Mouse (Mus musculus) Patski (cell line): ENCODE measurements at regions not wholly inside any gene's neighbourhood (a gene's known extent, or its start where the extent isn't known, plus 50 kb on each side); places are given as distances from the start of the nearest gene placed in this dataset.

ENCODE experiments used
- ATAC-seq: fragments of 100-300 bp; one replicate; pipeline ENCODE4 v1.8.0; 2021
- CTCF ChIA-PET: fragments of 350-600 bp; sonication (Branson Sonifier 250); formaldehyde crosslinking; loops from one replicate; lab custom pipeline; 2022; ENCODE audit warnings: inconsistent platforms; lab: Charles Lee
- POLR2A ChIA-PET: fragments of 350-600 bp; sonication (Branson Sonifier 250); formaldehyde crosslinking; loops from one replicate; lab custom pipeline; 2022; ENCODE audit warnings: antibody characterized with exemption, inconsistent platforms; lab: Charles Lee
- DNase-seq: peaks from one replicate; pipeline ENCODE4 v3.0.0-alpha.2; 2011; ENCODE audit warnings: low read depth, low spot score
- H3K27me3 ChIP-seq: fragments of 371-371 bp; one replicate; pipeline ENCODE4 v1.5.1; 2021
- CTCF ChIP-seq: fragments of 100-300 bp; IDR thresholded peaks from one replicate; pipeline ENCODE4 v1.5.1; 2021
- in situ Hi-C: fragments of 300-500 bp; cut with MboI; formaldehyde crosslinking; loops from 3 replicates; pipeline ENCODE4 v1.11.1; 2018; ENCODE audit warnings: low pct_unique_long_range_greater_than_20kb, mixed read lengths

GRCm38 (mm10) chr5:39847187-39847586 lies 91.9 kb upstream of the Hs3st1 start:
- no peaks in the 10 kb centered on the region for H3K27me3 ChIP-seq
- ATAC-seq (no peak), DNase-seq (no peak)
- CTCF ChIA-PET = no interaction called here
- TF ChIP-seq CTCF = no peak
- POLR2A ChIA-PET = no interaction called here
- in situ Hi-C loops = no loop called here

- TF ChIP-seq CTCF = no peak
- CTCF ChIA-PET = no interaction called here
- no peak for ATAC-seq
- no peaks in the 10 kb centered on the region for H3K27me3 ChIP-seq
- DNase-seq = no peak
- POLR2A ChIA-PET = no interaction called here
- in situ Hi-C loops = no loop called here
These were observed 85.9 kb upstream of the Hs3st1 start for GRCm38 (mm10) chr5:39841186-39841585.

- no peak for DNase-seq
- ChIA-PET CTCF (no interaction called here), POLR2A (no interaction called here)
These were observed 85.3 kb upstream of the Hs3st1 start for GRCm38 (mm10) chr5:39840576-39840975.

DNA sequence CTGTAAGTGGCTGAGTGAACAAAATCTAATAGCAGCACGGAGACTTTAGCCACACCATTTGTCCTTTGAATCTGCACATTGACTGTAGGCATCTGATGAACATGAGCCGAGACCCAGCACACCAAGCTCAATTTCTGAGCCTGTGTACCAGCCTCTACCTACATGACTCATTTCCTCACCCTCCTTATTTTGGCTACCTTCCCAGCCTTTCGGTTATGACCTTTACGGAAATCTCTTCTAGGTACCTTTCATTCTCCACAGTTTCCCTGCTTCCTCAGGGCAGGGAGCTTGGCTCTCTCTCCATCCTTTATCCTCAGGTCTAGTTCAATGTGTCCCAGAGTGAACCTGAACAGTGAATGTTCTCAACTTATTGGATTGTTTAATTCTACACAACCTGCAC lies 77.3 kb upstream of the Hs3st1 start:
- in situ Hi-C loops = no loop called here
- TF ChIP-seq CTCF = no peak
- ChIA-PET POLR2A (no interaction called here), CTCF (no interaction called here)
- no peak for ATAC-seq
- no peaks in the 10 kb centered on the region for H3K27me3 ChIP-seq
- DNase-seq = peak; percentile 4

More at GRCm38 (mm10) chr5:39840576-39840975, 85.3 kb upstream of the Hs3st1 start:
- in situ Hi-C loops = no loop called here
- no peak for TF ChIP-seq CTCF
- no peaks in the 10 kb centered on the region for H3K27me3 ChIP-seq
- no peak for ATAC-seq

DNA sequence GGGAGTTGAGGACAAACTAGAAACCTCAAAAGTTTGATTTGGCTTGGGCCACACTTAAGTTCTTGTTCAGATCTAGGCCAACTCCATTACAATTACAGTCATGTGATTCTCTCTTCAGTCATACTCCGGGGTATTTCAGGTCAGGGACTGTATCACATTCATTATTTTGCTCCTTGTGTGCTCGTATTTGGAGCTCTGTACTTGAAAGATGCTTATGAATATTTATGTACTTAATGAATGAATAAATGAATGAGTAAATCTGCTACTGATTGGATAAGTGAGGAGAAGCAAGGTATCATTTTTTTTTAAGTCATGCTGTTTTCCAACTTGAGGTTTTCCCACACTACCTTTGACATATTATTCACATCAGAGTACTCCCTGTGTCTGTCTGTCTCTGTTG lies 69.4 kb upstream of the Hs3st1 start:
- TF ChIP-seq CTCF = no peak
- H3K27me3 ChIP-seq = peaks cover 5% of the 10 kb centered on the region
- ChIA-PET POLR2A (no interaction called here), CTCF (interaction anchor here (1.0 to 1.4 kb wide), 2 partner anchors 24 to 49 kb away, joined by 3 to 5 read pairs; no protein-coding TSS in a partner anchor)
- DNase-seq (no peak), ATAC-seq (no peak)
- in situ Hi-C loops = no loop called here

DNA sequence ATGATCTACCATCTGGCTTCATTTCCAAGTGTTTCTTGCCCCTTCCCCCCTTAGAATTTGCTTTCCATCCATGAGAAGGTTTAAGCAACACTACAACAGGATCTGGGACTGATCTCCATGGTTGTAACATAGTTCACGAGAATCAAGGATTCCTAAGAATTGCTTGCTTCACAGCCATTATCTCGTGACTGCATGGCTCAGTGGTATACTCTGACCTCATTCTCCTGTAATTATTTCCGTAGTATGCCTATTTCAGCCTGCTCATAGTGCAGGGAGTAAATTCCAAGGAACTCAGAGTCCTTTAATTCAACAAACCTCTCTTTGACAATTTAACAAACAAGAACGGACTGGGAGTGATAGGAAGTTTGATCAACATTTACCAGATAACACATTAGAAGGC lies 51.4 kb upstream of the Hs3st1 start:
- no peaks in the 10 kb centered on the region for H3K27me3 ChIP-seq
- POLR2A ChIA-PET = no interaction called here
- in situ Hi-C loops = no loop called here
- DNase-seq (peak; percentile 60), ATAC-seq (peak; percentile 90)
- CTCF ChIA-PET = no interaction called here
- no peak for TF ChIP-seq CTCF
